Mouse (Mus musculus) cerebellum, postnatal 4 days (tissue): ENCODE results near the gene Ifna14.
"Not testable (repeated sequence)": the region's sequence is repeated elsewhere in the genome, so short reads cannot be mapped to it uniquely, and the experiment has no call there.

Source experiments
- DNase-seq, 2 experiments: peaks; one replicate each; pipeline ENCODE4 v3.0.0; 2022; ENCODE audit warnings: low spot score in 2 of 2, mixed read lengths in 1 of 2

Ifna14 gene

DNA sequence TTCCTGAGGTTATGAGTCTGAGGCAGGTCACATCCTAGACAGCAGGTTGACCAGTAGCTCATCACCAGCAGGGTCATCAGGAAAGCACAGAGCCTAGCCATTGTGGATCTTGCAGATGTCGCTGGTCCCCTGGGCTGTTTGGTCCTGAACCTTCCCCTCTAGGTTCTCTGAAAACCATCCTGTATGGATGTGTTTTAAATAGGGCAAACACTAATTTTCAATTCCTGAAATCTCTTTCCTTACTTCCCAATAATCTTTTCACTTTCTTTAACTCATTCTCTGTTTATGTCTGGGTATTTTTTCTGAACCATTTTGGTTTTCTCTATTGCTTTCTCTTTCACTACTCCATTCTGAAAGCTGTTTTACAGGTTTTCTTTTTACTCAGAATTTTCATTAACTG is at the start of gene Ifna14:
TSS of gene Ifna14 (minus strand) at position 101 of the 400 bp plus-strand sequence.
- no peak for DNase-seq

DNA sequence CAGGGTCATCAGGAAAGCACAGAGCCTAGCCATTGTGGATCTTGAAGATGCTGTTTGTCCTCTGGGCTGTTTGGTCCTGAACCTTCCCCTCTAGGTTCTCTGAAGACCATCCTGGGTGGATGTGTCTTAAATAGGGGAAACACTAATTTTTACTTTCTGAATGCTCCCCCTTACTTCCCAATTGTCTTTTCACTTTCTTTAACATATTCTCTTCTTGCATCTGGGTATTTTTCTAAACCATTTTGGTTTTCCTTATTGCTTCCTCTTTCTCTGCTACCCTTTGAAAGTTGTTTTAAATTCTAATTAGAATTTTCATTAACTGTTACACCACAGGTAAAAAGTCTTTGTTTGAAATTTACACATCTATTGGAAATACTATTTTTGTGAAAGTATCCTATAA is 31.7 kb upstream of the Ifna14 start, which contains the start of gene Ifna12:
TSS of gene Ifna12 (minus strand) at position 101 of the 400 bp plus-strand sequence.
- no peak for DNase-seq

DNA sequence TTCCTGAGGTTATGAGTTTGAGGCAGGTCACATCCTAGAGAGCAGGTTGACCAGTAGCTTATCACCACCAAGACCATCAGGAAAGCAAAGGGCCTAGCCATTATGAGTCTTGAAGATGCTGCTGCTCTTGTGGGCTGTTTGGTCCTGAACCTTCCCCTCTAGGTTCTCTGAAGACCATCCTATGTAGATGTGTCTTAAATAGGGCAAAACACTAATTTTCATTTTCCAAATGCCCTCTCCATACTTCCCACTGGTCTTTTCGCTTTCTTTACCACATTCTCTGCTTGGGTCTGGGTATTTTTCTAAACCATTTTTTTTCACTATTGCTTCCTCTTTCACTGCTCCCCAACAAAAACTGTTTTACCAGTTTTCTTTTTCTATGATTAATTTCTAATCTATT is 20.7 kb upstream of the Ifna14 start, which contains the start of gene Ifna9:
TSS of gene Ifna9 (minus strand) at position 101 of the 400 bp plus-strand sequence.
- DNase-seq: no peak

DNA sequence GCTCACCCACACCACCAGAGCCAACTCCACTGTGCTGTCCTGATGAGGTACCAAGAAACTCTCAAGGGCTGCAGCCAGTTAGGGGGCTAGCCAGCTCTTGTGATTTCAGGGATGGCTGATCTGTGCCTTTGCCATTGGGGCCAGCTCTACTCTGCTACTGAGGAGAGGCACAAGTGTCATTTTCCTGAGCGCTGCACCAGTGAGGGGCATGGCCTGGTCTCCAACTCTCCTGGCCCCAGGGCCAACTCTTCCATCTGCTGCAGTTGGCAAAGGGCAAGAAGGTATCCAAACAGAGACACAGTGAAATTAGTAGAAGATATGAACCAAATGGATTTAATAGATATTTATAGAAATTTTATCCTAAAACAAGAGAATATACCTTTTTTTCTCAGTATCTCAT is 9.8 kb downstream of the Ifna14 start:
- DNase-seq: no peak

DNA sequence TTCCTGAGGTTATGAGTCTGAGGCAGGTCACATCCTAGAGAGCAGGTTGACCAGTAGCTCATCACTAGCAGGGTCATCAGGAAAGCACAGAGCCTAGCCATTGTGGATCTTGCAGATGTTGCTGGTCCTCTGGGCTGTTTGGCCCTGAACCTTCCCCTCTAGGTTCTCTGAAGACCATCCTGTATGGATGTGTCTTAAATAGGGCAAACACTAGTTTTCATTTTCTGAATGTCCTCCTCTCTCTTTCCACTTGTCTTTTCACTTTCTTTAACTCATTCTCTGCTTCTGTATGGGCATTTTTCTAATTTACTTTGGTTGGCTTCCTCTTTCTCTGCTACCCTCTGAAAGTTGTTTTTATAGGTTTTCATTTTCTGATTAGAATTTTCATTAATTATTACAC is 13.5 kb downstream of the Ifna14 start, which contains the start of gene Ifna15:
TSS of gene Ifna15 (minus strand) at position 101 of the 400 bp plus-strand sequence.
- not testable (repeated sequence) for DNase-seq

DNA sequence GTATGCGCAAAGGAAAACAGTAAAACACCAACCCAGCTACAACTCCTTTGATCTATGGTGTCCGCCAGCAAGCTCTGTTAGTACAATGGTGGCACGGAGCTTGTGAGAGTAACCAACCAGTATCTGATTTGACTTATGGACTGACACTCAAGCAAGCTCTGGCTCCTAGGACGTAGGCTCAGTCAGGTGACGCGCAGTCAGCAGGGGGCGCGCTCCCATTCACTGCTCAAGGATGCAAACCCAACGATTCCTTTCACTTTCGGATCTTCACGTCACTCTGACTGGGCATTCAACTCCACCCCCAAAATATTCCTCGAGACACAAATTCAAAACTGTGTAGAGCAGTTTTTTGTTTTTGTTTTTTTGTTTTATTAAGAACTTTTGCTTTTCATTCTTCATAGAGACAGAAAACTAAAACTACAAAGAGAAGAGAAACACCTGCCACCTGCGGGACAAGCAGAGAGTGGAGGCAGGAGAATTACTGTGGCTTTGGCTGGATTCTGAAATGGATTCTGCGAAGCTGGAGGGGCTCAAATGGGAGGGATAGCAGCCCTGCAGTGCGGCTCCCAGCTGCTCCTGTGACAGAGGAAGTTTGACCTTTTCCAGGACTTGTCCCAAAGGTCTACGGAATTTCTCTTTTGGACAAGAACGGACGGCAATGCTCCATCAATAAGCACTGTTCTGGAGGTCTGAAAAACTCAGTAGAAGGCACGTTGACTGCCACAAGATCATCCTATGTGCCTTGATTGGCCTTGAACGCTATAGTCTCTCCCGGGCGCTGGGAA is 21.2 kb downstream of the Ifna14 start:
- peak; percentile 25 to 50 for DNase-seq

DNA sequence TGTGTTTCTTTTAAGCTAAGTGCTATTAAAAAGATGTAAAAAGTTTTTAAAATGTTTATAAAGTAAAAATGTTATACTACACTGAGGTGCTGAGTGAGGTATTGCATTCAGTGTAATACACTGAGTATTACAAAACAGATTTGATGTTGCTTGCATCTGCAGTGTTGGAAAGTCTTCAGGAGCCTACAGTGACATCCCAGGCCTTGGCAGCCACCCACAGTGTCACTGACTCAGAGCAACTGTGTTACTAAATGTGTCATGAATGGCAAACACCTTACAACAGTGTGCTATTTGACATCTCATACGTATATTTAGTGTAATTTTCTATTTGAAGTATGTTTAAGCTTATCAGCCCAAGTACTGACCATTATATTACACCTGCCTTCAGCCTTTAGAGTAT is 23.6 kb downstream of the Ifna14 start:
- DNase-seq: no peak

DNA sequence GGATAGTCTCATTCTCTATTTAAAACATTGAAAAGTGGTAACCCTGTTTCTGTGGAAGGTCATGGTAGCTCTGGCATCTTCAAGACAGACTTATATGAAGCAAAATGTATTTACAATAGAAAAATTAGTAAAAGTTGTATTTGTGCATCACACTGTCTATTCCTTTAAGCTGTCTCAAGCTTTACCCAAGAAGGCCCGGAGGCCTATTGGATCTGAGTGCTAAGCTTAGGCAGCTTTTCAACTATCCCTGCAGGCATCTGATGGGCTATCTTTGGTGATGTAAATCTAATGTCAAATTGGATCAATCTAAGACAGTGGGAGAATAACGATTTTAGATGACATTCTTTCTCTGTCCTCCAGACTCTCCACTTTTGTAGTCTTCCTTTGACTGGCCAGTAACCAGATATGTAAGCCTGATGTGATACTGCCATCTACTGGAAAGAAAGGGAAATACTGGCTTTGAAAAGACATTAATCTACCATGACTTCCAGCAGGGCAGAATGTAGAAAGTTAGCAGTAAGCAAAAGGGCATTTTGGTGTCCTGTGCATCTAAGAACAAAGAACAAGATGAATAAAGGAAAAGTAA is 27.9 kb downstream of the Ifna14 start:
- no peak for DNase-seq

DNA sequence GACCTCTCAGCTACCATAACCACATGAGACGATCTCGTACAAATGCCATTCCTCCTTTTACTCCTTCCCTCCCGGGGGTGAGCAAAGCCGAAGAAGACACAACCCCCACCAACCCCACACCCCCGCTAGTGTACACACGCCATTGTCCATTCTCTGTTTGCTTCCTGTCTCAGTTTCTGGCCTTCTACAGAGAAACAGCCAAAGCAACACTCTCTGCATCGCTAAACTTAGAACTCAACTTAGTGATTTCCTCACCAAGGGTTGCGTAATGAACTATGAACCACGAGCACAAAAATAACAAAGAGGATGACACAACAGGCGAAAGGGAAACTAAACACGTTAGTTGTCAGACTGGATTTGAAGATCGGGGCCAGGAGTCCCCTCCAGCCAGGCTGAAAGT is 34.3 kb downstream of the Ifna14 start:
- no peak for DNase-seq

DNA sequence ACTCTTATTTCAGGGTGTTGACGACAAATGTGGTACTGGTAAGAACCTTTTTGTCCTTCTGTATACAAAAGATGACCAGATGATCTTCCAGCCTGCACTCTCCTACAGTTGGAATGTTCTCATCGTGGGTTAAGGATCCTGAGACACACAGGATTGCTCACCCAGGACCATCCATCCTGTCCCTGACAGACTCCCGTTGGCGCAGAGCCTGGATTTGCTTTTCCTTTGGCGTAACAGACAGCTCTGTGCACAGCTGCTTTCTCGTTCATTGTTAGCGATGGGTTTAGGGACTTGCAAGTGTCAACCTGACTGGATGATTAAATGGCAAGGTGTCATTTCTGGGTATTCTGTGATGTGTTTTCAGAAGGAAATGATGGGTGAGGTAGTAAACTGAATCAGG is 35.0 kb downstream of the Ifna14 start:
- DNase-seq: no peak

DNA sequence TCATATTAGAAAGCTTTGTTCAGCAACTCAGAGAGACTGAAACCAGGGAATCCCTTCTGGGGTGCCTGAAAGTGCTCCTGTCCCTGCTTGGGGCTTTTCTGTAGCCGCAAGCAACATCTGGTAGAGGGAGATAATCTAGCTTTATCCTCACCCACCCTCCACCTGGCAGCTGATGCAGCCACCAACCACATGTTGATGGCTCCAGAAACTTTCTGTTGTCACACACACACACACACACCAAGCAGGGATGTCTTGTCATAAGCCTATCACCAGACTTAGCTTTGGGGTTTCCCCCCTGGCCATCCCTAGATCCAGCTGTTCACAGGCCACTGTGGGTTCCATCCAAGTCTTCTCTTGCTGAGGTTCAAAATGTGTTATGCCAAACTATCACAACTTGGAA is 35.9 kb downstream of the Ifna14 start:
- no peak for DNase-seq

DNA sequence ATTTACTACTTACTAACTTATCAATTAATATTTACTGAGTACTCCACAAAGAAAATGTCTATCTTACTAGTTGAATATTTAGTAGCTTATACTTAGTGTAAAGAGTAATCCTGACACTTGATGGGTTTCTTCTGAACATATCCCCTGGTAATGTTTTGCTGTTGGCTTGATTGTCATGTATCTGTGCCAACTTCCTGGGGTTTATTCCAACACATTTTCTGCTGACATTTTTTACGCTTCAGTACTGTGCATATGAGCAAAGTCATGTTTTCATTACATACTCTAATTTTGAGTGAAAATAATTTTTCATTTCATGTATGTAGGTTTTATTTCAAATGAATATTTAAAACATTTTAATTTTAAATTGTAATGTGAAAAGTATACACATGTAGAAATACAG is 36.7 kb downstream of the Ifna14 start:
- no peak for DNase-seq

DNA sequence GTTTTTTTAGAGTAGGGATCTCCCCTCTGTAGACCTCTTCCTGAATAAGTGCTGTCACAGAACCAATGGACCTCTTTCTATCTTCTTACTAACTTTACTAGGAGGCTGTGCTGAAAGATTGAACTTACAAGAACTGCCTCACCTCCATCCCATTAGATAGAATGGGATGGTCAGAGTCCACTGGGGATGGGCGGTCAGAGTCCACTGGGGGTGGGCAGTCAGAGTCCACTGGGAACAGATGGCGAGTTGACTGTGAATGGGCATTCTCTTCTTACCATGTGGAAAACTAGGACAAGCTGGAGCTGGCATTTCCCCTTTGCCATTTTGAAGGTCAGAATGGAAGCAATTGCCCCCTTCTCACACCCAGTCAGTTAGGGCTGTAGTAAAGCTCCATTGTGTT is 38.1 kb downstream of the Ifna14 start:
- DNase-seq: no peak

DNA sequence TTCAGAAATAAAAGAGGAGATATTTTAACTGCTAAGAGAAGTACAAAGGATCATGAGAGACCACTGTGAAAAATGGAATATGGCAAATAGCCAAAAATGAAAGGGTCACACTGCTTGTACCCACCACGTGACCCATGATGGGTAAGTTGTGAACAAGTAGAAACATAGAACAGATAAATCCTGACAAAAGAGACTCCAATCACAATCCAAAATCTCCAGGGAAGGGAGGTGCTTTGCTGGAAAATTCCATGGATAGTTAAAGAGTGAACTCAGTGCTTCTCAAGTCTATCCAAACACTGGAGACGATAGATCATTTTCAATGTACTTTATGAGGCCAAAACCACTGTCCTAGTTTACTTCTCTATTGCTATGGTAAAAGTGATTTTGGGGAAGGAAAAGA is 40.7 kb downstream of the Ifna14 start:
- no peak for DNase-seq

DNA sequence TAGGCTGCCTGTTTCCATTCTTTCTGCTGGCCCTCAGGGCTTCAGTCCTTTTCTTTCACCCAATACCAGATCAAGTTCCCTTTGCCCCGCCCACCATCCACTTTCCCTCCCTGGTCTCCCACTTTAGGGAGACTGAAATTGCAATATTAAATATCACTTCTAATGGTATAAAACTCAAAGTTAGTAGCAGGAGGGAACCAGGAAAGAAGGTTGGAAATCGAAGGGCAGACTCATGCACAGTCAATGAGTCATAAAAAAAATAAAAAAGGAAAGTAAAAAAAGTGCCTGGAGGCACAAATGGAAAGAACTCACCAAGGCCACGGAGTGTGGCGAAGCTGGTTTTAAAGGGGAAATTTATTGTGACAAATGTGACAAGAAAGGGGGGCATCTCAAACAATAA is 41.3 kb downstream of the Ifna14 start:
- DNase-seq: no peak

DNA sequence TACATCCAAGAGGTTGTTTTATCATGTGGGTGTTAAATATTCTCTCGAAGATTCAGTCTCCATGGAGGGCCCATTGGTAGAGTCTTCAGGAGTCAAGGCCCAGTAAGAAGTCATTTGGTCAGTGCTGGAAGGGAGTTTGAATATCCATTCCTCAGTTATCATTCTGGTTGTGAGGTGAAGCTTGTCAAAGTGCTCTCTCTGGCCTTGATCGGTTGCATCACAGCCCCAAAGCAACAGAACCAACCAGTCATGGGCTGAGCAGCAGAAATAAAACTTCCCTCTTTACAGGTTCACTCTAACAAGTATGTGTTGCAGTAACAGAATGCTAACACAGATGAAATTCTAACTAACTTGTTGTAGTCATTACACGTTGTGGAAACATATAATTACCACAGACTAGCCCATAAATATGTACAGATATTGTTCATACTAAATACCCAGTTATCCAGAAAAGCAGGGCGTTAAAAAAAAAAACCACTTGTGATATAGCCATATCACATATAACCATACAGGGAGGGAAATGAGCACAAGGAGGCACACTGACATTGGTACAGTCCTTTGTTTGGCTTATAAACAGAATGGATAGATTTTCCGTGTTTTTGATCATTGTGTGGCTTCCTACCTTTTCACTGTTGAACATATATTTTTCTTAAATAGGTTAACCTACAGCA is 45.1 kb downstream of the Ifna14 start:
- DNase-seq: no peak

DNA sequence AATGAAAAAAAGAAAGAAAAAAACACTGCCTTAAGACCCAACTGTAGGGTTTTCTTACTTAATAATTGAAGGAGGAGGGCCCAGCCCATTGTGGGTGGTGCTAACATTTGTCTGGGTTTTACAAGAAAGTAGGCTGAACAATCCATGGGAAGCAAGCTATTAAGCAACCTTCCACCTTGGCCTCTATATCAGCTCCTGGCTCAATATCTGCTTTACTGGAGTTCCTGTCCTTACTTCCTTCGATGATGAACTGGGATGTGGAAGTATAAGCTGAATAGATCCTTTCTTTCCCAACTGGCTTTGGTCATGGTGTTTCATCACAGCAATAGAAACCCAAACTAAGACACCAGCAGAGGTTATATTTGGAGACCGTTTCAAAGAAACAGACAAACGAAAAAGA is 46.2 kb downstream of the Ifna14 start:
- DNase-seq: no peak

DNA sequence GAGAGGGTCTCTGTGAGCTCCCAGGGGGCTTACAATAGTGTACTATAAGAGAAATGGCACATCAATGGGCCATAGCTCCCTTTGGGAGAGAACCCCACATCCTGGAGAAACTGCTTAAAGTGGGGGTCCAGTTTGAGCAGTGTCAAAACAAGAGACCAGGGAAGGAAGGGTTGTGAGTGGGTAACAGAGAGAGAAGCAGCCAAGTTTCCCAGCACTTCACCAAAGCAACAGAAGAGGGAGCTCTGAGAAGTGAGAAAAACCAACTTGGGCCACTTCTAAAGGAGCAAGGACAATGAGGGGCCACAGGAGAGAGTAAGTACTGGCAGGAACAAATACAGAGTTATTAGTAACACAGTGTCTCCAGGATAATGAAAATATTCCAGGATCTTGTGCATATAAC is 48.4 kb downstream of the Ifna14 start:
- no peak for DNase-seq

DNA sequence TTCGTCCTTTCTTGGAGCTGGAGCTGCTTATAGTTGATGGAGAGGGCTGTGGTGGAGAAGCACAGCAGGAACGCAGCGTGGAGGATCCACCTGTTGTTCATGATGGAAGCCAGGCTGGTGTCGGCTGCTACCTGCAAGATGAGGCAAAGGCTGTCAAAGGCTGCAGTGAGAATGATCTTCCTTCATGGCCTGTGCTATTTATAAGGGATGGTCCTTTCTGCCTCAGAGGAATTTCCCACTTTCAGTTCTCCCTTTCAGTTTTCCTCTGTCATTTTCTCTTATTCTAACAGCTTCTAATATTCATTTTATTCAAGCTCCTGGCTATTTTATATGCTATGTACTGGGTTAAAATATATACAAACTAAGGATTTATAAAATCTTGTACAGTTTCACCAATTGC is 48.9 kb downstream of the Ifna14 start, which contains the start of gene Ifnb1:
TSS of gene Ifnb1 (minus strand) at position 101 of the 400 bp plus-strand sequence.
- DNase-seq: no peak
